Mouse (Mus musculus): ENCODE data around the gene Eif1ad. TPM values are rescaled to one million over a fixed set of nuclear protein-coding genes. Genes with fewer than 3 reads are reported as not detected.

Gene Eif1ad
- total RNA-seq, 2 experiments from 2014 or later = 21.8 to 25.0 TPM

- DNase-seq (ENCODE audit: low spot score in 2 of 2) = no peak
Observed at GRCm38 (mm10) chr19:5414534-5414957, 48.0 kb downstream of the Eif1ad start.

DNA sequence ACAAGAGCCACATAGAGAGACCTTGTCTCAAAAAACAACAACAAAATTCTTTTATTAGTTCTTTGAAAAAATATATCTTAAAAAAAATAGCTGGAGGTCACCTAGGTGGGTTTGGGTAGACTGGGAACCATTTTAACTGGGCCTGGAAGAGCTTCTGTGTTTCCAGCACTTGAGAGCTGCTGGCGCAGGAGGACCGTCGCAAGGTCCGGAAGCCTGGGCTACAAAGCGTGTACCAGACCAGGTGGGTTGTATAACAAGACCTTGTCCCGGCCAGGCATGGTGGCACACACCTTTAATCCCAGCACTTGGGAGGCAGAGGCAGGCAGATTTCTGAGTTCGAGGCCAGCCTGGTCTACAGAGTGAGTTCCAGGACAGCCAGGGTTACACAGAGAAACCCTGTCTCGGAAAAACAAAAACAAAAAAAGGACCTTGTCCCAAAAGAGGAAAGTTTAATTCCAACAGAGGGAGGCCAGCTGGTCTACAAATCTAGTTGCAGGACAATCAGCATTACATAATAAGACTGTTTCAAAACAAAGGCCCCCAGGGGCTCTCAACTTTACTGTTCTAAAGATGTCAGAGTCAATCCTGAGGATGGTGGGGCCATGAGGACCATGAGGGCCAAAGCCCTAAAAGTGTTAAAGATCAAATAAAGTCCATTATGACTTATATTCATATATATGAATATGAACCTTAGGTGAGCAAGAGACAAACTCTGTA lies 52.4 kb downstream of the Eif1ad start:
- no peak for DNase-seq (ENCODE audit: low spot score in 2 of 2)

DNA sequence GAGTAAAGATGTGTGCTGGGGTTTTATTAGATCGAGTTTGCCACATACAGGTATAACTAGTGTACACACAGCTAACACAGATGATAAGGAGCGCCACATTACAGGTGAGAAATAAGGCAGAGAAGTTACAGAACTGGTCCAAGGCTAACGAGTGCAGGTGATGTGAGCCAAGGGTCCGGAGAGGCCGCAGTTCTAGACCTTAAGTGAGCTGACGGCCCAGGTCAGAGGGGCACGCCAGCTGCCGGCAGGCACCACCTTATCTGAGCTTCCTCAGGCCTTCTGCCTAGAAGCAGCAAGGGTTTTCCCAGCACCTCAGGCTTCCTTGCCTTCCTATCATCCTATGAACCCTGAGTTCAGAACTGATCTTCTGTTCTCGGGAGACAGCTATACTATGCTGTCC lies 53.1 kb downstream of the Eif1ad start:
- no peak for DNase-seq (ENCODE audit: low spot score in 2 of 2)

DNA sequence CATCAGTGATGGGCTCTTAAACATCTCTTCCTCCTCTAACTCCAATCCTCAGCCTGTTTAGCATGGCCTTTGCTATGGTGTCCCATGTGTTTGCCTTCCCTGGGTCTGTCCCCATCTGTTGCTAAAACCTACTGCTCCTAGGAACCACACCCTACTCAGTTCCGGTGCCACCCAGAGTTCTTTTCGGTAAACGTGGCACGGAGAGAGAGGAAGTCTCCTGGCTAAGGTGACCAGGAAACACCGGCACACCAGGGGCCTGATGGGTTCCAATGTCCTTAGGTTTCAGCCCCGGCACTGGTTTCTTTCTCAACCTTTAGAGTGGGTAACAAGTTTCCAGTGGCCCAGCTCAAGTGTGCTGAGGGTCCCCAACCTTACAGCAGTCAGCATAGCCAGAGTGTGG lies 54.0 kb downstream of the Eif1ad start:
- DNase-seq (ENCODE audit: low spot score in 2 of 2) = no peak

Other genes with a start within 250 kb of the Eif1ad start
- gene Klc2, start 248.2 kb upstream of the Eif1ad start, total RNA-seq (2021) = 100 to 1,000 TPM; 193 to 211 TPM
- gene Pacs1, start 93.6 kb upstream of the Eif1ad start, total RNA-seq (2021) = 10 to 100 TPM; 59.6 to 63.9 TPM
- gene Sf3b2, start 71.3 kb upstream of the Eif1ad start, total RNA-seq (2021) = 100 to 1,000 TPM; 195 to 199 TPM
- gene Gal3st3, start 68.4 kb upstream of the Eif1ad start, total RNA-seq (2021) = 100 to 1,000 TPM; 129 to 132 TPM
- gene Catsper1, start 31.0 kb upstream of the Eif1ad start, total RNA-seq (2021) = not detected
- gene Cst6, start 17.2 kb upstream of the Eif1ad start, total RNA-seq (2021) = 1 to 10 TPM; 5.4 to 5.9 TPM
- gene Banf1, start 427 bp downstream of the Eif1ad start, total RNA-seq (2021) = 10 to 100 TPM; 83.0 to 97.1 TPM
- gene Sart1, start 22.0 kb downstream of the Eif1ad start, total RNA-seq (2021) = 10 to 100 TPM; 81.1 to 91.5 TPM
- gene Tsga10ip, start 35.8 kb downstream of the Eif1ad start, total RNA-seq (2021) = under 1 TPM in 1 of 2 experiments, not detected in 1; 0.67 TPM
- gene Drap1, start 58.2 kb downstream of the Eif1ad start, total RNA-seq (2021) = 100 to 1,000 TPM; 269 to 270 TPM
- gene AI837181, start 58.4 kb downstream of the Eif1ad start, total RNA-seq (2021) = 10 to 100 TPM; 63.0 to 63.6 TPM
- gene Fosl1, start 80.8 kb downstream of the Eif1ad start, total RNA-seq (2021) = not detected
- gene Ccdc85b, start 91.2 kb downstream of the Eif1ad start, total RNA-seq (2021) = 10 to 100 TPM; 29.9 to 31.8 TPM
- gene Fibp, start 93.9 kb downstream of the Eif1ad start, total RNA-seq (2021) = 100 to 1,000 TPM in 1 of 2 experiments, 10 to 100 TPM in 1; 96.3 to 101 TPM
- 1 to 10 TPM in 1 of 2 experiments, under 1 TPM in 1; 0.41 to 1.2 TPM for gene Ctsw, start 101.8 kb downstream of the Eif1ad start, total RNA-seq (2021)
- gene Efemp2, start 107.2 kb downstream of the Eif1ad start, total RNA-seq (2021) = 10 to 100 TPM; 16.8 to 20.9 TPM
- 10 to 100 TPM; 34.3 to 35.6 TPM for gene Mus81, start 121.7 kb downstream of the Eif1ad start, total RNA-seq (2021)
- gene Cfl1, start 123.7 kb downstream of the Eif1ad start, total RNA-seq (2021) = 1,000 to 10,000 TPM; 1,666 to 1,748 TPM
- gene 1700020D05Rik, start 137.0 kb downstream of the Eif1ad start, total RNA-seq (2021) = 1 to 10 TPM; 6.3 to 8.1 TPM
- 10 to 100 TPM; 70.5 to 74.2 TPM for gene Snx32, start 143.8 kb downstream of the Eif1ad start, total RNA-seq (2021)
- not detected for gene Ovol1, start 193.9 kb downstream of the Eif1ad start, total RNA-seq (2021)
- gene Ap5b1, start 201.3 kb downstream of the Eif1ad start, total RNA-seq (2021) = 1 to 10 TPM; 7.1 to 8.8 TPM
- 10 to 100 TPM; 84.4 to 90.5 TPM for gene Rnaseh2c, start 235.1 kb downstream of the Eif1ad start, total RNA-seq (2021)
- gene Kat5, start 243.5 kb downstream of the Eif1ad start, total RNA-seq (2021) = 10 to 100 TPM; 83.3 to 83.5 TPM